Mouse (Mus musculus): ENCODE results near the gene Cacng1.

DNA sequence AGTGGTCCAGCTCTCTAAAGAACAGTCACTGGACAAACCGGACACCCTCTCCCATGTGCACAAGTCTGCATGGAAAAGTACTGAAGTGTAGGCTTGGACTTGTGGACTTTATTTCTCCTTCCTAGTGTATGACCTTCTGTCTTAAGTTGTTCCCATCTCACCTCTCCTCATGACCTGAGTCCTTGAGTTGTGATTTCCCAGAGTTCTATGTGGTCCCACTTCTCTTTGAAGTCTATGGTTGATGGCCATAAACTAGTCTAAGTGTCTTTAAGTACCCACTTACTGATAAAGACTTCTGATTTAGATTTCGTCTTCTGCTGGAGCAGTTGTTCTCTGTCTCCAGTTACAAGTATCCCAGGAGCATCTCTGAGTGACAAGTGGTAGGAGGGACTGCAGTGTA, 48.8 kb downstream of the Cacng1 start:
- TF ChIP-seq CTCF (IDR thresholded peaks at IDR 0.05; ENCODE audit: extremely low read depth, insufficient read depth, low read length) (no peak), POLR2A (IDR thresholded peaks at IDR 0.05; ENCODE audit: extremely low read depth, insufficient read depth, low read length) (no peak)
